Mouse (Mus musculus): ENCODE measurements around the gene Lrp5.
"Not testable (repeated sequence)": the region's sequence is repeated elsewhere in the genome, so short reads cannot be mapped to it uniquely, and the experiment has no call there.

Lrp5 gene

DNA sequence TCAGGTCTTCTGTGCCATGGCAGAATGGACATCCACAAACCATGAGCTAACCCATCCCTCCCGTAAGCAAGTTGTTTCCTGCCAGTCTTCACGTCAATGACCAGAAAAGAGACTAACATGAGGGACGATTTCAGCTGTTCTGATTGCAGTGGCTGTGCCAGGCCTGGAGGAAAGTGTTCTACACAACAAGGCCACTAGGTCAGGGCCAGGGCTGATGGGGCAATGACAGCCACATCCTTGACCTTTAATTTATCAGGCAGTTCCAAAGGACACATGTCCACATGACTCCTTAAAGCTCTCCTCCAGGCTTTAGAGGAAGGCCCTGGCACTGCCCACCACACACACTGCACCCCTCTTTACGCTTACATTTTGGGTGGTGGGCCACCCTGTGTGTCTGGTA is 9.1 kb upstream of the Lrp5 start:
- DNase-seq (ENCODE audit: low read depth, low spot score): no peak

DNA sequence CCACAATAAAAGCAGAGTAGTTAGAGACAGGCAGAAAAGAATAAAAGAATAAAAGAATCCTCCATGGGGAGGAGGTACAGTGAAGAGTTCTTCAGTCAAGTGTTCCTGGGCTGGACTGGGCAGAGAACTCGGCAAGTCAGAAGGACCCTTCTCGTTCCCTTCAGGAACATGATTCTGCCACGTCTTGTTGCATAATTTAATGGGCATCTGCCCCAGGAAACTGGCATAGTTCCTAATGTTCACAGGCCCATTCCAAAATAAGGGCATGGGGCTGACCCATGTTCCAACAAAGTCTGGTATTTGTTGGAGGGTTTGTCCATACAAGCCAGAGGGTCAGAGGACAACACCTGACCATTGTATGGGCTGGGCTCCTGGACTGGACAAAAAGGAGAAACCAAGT is 8.6 kb upstream of the Lrp5 start:
- no peak for DNase-seq (ENCODE audit: low read depth, low spot score)

DNA sequence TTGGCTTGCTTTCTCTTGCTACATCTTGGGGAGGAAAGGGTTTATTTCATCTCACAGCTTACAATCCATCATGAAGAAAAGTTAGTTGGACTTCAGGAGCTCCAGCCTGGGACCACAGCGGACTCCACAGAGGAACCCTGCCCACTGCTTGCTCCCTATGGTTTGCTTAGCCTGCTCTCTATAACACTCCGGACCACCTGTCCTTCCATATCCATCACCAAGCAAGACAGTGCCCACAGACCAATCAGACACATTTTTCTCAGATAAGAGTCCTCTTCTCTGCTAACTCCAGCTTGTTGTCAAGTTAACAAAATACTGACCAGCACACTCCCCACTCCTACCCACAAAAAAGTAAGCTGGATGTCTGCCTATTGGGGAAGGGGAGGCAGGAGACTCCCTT is 8.1 kb upstream of the Lrp5 start:
- DNase-seq (ENCODE audit: low read depth, low spot score): no peak

DNA sequence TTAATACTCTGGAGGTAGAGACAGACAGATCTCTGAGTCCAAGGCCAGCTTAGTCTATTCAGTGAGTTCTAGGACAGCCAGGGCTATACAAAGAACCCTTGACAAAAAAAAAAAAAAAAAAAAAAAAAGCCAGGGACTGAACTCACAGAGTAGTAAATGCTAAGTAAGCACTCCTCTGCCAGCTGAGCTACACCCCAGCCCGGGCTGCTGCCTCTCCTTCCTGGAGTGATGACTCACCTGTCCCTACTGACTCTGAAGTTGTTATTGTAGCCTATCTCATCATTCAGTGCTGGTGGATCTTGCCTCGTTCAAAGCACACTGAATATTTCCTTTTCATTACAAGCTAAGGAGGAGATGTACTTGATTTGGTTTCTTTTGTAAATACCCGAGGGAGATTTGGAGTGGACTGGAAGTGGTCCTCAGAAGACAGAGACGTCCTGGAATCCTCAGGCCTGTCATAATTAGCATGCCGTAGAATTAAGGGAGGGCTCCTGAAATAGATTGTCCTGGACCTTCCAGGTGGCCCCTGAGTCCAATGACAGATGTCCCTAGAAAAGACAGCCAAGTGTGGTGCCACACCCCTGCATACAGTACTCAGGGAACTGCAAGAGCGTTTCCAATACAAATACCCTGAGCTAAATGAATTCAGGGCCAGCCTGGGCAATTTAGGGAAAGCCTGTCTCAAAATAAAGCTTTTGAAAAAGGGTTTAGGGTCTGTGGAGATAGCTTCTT is 6.2 kb upstream of the Lrp5 start:
- DNase-seq (ENCODE audit: low read depth, low spot score): no peak

DNA sequence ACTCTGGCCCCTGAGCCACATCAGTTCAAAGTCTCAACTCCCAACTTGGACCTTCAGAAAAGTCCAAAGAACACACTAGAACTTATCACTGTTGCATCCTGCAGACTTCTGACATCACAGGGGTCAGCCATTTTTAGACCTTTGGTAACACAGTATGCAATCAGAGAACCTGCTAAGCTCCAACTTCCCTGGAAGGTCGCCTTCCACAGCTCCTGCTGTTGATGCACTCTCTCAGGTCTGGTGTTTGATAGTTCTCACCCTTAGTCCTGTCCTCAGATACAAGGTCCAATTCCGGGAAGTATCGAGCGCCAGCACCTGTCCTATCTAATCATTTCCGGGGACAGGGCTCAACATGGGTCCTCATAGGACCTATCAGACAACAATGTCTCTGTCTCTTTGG is 5.0 kb upstream of the Lrp5 start:
- DNase-seq (ENCODE audit: low read depth, low spot score): no peak

DNA sequence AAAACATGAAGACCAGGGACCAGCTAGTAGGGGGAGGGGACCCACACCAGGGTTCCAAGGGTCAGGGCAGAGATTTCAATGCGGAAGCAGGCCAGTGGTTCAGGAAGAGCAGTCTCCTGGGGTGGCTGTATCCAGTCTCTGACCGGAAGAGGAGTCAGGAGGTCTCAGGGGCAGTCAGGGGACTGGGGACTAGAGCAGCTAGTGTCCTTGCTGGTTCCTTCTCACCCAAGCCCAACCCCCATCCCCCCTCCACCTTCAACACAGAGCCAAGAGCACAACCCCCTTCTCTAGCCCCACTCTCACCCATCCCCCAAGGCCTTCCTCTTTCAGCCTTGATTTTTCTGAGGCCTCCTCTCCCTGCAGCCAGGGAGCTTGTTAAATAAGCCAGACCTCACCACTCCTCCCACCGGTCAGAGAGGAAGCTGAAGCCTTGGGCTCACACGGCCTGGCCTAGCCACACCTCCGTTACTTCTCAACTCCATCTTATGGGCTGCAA is 1.4 kb upstream of the Lrp5 start:
- DNase-seq (ENCODE audit: low read depth, low spot score): no peak

DNA sequence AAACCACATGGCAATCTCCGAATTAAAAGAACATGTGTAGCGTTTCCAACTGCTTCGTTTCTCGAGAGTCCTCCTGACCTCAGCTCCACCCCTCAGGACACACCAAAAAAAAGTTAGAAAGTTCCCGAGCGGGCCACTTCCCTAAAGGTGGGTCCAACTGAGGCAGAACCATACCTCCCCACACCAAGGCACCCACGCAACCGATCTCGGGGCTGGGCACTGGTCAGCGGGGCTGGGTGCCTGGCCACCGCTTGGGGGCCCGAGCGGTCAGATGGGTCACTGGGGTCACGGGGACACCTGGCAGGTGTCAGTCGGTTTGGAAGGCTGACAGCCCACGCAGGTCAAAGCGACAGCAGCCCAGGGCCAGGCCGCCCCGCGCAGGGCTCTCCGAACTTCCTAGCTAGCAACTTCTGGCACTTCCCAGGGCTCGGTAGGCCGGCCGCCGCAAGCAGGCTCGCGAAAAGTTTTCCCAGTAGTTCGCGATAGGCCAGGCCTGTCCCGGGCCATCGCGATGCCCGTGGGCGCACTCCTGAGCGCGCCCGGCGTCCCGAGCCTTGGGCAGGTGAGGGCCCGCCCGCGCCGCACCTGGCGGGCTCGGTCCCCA is 651 bp downstream of the Lrp5 start:
- no peak for DNase-seq (ENCODE audit: low read depth, low spot score)

DNA sequence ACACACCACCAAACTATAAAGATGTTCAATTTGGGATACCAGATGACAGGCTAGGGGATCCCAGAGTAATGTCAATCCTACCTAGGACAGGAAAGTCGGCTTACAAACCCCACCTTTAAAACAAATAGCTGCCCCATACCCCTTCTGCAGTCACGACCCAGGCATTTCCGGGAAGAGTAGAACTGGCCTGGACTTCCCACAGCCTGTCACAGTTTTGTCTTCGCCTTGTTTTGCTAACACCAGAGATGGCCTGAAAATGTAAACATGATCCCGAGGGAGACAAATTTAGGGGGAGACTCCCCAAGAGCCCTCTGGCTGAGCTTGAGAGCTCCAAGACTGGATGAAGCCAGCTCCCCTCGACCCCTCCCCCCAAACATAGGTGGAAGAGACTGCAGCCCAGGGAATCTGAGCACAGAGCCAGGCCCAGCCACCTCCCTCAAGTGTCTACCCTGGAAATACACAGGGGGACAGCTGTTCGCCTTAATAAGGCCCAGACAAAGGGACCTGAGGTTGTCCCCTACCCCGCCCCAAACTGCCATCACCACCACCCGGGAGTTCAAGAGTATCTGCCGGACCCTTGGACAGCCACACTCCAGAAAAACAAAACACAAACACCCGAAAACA is 1.3 kb downstream of the Lrp5 start:
- no peak for DNase-seq (ENCODE audit: low read depth, low spot score)

DNA sequence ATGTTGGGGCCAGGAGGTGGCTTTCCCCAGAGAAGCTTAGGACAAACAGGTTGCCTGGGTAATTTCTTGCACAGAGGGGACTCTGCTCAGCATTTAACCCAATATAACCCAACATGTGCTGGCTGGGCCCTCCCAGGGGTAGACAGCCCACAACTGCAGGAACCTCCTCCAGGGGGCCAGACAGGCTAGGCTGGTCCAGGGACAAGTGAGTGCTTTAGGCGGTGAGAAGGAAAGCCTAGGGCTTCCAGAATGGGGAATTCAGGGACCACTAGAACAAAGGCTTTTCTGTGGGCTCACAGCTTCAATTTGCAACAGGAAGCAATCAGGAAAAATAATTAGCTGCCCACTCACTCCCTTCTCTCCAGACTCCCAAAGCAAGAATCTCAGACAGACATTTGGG is 1.9 kb downstream of the Lrp5 start:
- DNase-seq (ENCODE audit: low read depth, low spot score): no peak

DNA sequence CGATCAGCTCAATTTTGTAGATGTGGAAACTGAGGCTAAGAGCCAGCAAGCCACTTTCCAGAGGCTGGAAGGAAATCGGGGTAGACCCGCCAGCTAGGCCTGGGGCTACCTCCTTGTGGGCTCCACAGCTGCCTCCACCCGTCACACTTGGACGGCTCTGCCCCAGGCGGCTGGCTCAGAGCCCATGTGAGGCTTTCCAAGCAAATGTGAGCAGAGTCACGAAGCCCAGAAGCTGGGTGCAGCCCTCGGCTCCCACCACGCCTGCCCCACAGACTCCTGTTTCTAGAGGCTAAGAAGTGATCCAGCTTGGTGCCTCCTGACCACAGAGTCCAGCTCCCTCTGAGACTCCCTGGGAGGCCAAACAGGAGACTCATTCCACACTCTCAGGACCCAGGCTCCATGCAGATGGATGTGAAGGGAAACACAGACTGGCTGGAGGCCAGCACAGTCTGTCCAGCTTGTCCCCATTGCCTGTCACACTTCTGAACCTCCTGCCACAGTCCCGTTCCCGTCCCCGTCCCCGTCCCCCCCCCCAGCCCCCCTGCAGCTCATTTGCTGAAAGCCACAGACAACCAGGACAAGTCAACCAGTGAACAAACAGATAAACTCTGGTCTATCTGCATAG is 4.9 kb downstream of the Lrp5 start:
- peak; percentile 26 for DNase-seq (ENCODE audit: low read depth, low spot score)

DNA sequence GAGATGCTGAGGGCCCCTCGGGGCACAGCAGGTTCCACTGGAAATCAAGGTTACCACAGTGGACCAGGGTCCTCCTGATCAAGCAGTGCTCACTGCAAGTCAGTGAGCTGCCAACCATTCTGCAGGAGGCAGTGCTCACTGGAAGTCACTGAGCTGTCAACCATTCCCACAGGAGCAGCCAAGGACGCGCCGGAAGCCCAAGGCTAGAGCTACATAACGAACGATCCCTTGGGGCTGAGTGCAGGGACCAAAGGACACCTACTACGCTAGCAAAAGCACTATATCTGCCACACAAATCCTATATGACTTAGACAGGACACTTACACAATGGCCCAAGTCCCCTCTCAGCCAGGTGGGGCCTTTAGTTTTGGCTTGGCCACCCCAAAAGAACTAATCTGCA is 5.6 kb downstream of the Lrp5 start:
- DNase-seq (ENCODE audit: low read depth, low spot score): no peak

DNA sequence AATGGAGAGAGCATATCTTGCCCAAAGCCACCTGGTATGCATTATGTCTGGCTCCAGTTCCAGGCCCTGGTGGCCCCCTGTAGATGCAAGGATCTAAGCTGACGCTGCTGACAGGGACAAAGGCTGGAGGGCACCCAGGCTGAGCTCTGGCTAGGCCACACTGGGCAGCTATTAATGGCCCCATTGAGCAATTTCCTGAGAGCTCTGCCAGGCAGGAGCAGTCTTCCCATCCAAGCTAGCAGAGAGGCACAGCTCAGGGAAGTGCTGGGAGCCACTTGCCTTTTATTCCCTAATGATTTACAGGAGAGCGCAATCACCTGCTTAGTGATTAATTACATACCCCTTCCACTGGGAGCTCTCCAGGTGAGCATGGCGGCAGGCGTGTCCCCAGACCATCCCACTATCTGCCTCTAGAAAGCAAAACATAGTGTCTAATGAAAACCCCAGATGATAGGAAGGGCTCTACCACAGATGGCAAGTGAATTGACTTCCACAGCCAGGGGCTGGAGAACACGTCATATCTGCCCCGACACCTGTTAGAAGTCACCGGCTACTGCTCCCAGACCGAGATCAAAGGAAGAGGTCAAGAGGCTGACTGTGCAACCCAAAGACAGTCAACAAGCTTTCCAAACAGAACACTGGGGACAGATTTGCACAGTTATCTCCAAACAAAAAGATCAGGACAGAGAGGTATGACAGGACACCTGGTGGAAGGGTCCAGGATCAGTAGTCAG is 12.1 kb downstream of the Lrp5 start:
- no peak for DNase-seq (ENCODE audit: low read depth, low spot score)

DNA sequence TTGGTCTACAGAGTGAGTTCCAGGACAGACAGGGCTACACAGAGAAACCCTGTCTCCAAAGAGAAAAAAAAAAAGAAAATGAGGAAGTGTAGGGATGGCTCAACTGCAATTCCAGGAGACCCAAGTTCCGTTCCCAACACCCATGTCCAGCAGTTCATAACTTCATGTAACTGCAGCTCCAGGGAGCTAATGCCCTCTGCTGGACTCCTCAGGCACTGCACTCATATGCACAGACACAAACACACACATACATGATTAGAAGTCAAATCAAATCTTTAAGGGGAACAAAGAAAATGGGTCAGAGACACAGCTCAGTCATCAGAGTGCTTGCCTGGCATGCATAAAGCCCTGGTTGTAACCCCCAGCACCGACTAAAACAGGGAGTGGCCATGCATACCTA is 13.2 kb downstream of the Lrp5 start:
- no peak for DNase-seq (ENCODE audit: low read depth, low spot score)

DNA sequence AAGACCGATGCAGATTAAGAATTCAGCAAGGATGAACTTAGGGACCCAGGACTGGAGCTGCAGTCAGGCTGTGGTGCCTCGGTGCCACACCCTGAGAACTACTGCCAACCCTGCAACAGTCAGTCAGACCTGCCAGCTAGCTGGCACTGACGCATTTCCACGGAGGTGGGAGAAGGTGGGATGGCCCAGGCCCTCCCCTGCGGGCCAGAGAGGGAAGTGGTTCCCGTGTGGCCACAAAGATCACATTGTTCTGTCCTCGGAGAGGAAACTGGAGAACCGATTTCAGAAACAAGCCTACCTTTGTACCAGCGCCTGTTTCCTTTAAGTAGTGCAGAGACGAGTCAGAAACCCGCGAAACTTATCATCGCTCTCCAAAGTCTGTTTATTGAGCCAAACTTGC is 17.3 kb downstream of the Lrp5 start:
- no peak for DNase-seq (ENCODE audit: low read depth, low spot score)

DNA sequence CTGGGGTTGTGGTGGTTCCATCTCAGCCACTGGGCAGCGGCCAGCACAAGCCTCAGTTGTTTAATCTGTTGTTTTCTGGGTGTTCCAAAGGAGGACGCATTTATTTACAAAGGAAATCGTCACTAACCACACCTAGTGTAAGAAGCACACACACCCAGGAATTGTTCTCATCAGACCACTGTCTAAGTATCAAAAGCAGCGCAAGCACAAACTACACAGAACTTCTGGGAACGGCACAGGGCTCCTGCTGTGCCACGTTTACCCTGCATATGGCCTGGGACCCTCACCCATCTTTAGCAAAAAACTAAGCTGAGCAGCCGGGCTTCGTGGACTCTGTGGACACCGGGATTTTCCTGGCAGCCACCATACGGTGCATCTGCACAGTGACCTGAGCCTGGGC is 17.8 kb downstream of the Lrp5 start:
- DNase-seq (ENCODE audit: low read depth, low spot score): no peak

DNA sequence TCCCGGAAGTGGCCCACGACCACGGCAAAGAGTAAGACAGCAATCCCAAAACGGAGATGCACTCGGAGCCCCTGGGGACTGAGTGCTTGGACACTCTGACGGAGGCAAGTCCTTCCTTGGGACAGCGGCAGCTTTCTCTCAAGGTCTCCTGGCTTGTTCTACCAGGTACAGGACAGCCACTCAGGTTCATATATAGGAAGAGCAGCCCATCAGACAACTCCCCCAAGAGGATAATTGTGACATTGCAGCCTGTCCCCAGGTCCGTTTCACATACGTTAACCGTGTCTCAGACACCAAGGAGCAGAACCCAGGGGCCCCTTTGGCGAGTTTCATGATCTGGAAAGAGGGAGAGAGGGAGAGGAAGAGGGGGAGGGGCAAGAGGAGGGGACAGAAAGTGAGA is 18.4 kb downstream of the Lrp5 start:
- DNase-seq (ENCODE audit: low read depth, low spot score): no peak

DNA sequence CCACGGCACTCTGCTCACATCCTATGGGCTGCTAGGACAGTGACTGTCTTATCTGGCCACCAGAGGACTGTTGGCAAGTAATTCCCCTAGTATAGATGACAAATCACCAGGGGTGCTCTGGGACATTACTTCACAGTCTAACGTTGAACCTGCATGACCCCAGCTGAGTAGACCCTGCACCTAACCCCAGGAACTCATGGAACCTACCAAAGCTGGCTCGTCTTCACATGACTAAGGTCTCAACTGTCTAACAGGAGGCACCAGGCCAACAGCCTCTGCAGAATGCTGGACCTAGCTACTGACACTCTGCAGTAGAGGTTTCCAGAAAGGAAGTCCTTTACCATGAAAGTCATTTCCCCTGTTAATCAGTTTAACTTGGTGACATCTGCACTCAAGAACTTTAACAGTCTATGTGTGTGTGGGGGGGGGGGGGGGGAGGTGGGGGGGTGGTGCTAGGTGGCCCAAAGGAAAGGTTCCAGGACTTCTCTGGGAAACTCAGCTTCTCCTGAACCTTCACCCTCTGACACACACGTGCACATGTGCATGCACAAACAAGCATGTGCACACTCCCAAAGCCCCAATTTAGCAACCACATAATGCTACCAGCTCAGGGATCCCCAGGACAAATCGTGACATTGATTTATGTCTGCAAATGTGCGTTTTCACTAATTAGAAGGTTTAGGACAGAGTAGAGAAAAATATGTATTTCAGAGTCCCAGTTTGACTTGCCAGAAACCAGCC is 19.0 kb downstream of the Lrp5 start:
- DNase-seq (ENCODE audit: low read depth, low spot score): no peak

DNA sequence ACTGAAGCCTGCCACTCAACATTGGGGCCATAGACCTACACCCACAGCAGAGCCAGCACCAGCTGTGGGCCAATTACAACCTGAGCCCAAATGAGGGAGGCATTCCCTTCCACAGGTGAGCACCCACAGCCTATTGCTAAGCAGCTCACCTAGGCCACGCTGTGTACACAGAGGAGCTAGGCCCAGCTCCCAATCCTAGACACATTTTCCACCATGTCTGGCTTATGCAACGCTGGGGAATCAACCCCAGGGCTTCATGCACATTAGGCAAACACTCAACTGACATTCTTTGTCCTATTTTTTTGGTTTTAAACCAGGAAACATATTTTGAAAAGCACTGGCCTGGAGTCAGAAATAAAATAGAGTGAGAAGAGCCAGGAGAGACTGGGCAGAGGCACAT is 19.7 kb downstream of the Lrp5 start:
- no peak for DNase-seq (ENCODE audit: low read depth, low spot score)

DNA sequence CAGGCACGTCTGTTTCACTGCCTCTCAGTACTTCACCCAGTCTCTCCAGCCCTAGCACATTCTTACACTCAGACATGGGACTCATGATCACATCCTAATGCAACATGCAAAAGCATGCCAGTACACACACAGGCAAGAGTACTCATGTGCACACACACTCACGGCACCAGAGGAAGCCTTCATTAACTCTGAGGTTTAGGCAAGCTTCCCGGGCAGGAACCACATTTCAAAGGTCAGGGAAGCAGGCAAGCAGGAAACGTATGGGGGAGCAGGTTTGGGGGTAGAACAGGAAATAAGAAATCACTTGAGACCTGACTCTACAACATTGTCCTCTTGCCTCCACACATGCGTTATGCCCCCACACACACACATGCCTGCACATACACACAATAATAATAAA is 20.9 kb downstream of the Lrp5 start:
- no peak for DNase-seq (ENCODE audit: low read depth, low spot score)

DNA sequence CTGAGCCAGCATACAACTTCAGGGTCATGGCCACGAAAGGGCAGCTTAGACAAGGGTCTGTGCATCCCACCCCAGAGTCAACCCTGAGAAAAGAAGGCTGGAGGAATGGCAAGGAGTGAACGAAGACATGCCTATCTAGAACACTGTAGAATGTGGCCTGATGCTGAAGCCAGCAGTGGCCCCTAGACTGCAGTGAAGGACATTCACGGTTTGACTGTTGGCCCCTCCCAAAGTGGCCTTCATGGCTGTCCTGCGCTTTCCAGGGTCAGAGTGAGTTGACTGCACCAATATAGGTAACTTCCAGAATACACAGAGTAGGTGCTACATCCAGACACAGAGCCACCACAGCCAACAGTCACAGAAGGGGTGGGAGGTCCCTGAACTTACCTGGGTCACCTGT is 28.4 kb downstream of the Lrp5 start:
- no peak for DNase-seq (ENCODE audit: low read depth, low spot score)

DNA sequence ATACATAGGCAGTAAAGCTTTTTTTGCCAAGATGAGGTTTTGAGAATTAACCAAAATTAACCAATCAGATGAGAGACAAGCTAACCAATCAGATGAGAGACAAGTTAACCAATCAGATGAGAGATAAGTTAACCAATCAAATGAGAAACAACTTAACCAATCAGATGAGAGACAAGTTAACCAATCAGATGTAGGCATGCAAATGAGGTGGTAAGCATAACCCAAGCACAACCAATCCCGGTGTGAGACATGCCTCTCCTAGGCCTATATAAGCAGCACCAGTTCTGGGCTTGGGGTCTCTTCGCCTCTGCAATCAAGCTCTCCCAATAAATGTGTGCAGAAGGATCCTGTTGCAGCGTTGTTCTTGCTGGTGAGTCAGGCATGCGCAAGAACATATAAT is 29.3 kb downstream of the Lrp5 start:
- not testable (repeated sequence) for DNase-seq (ENCODE audit: low read depth, low spot score)
